Mouse (Mus musculus): ENCODE results near the gene Gm49387. TPM values are rescaled to one million over a fixed set of nuclear protein-coding genes. Genes with fewer than 3 reads are reported as not detected.

Gm49387 gene
- polyA plus RNA-seq, 1 experiment from 2014 or later = not detected

- H3K4me1 ChIP-seq (ENCODE audit: control insufficient read depth, insufficient read depth, low read length) = no peaks in the 10 kb centered on the region
- 85% methylated on average over 9 of the region's 9 CpGs for WGBS
- no peak overlapping the region for H3K4me3 ChIP-seq (replicated peaks; ENCODE audit: low read depth, low read length)
- H3K27me3 ChIP-seq (ENCODE audit: control insufficient read depth, insufficient read depth, low read length) = no peaks in the 10 kb centered on the region
- no peaks in the 10 kb centered on the region for H3K36me3 ChIP-seq (ENCODE audit: control insufficient read depth, insufficient read depth, low read length)
- H3K27ac ChIP-seq (replicated peaks; ENCODE audit: low read depth, low read length) = no peak overlapping the region
- ATAC-seq (ENCODE audit: low FRiP score, low TSS enrichment) (no peak), DNase-seq (no peak)
- no peak overlapping the region for H3K9ac ChIP-seq (replicated peaks; ENCODE audit: low read length)
- H3K4me2 ChIP-seq (ENCODE audit: low read length) = no peak overlapping the region
- H3K9me3 ChIP-seq (ENCODE audit: control insufficient read depth, low read length) = no peaks in the 10 kb centered on the region
Measured at GRCm38 (mm10) chr14:31565478-31566212, 75.0 kb downstream of the Gm49387 start.

GRCm38 (mm10) chr14:31564452-31565179 lies 76.1 kb downstream of the Gm49387 start:
- no peaks in the 10 kb centered on the region for H3K27me3 ChIP-seq (ENCODE audit: control insufficient read depth, insufficient read depth, low read length)
- no peaks in the 10 kb centered on the region for H3K4me1 ChIP-seq (ENCODE audit: control insufficient read depth, insufficient read depth, low read length)
- H3K36me3 ChIP-seq (ENCODE audit: control insufficient read depth, insufficient read depth, low read length) = no peaks in the 10 kb centered on the region
- no peak for DNase-seq
- H3K4me2 ChIP-seq (ENCODE audit: low read length) = no peak overlapping the region
- 39% methylated on average over 6 of the region's 6 CpGs for WGBS
- H3K9me3 ChIP-seq (ENCODE audit: control insufficient read depth, low read length) = no peaks in the 10 kb centered on the region
- H3K4me3 ChIP-seq (replicated peaks; ENCODE audit: low read depth, low read length) = no peak overlapping the region
- no peak overlapping the region for H3K9ac ChIP-seq (replicated peaks; ENCODE audit: low read length)
- no peak overlapping the region for H3K27ac ChIP-seq (replicated peaks; ENCODE audit: low read depth, low read length)
- ATAC-seq (ENCODE audit: low FRiP score, low TSS enrichment) = no peak

- DNase-seq = peak; percentile 12
- Histone ChIP-seq H3K4me2 (ENCODE audit: low read length) (no peak overlapping the region), H3K27me3 (ENCODE audit: control insufficient read depth, insufficient read depth, low read length) (no peaks in the 10 kb centered on the region), H3K36me3 (ENCODE audit: control insufficient read depth, insufficient read depth, low read length) (no peaks in the 10 kb centered on the region), H3K4me1 (ENCODE audit: control insufficient read depth, insufficient read depth, low read length) (no peaks in the 10 kb centered on the region), H3K9ac (replicated peaks; ENCODE audit: low read length) (no peak overlapping the region), H3K9me3 (ENCODE audit: control insufficient read depth, low read length) (no peaks in the 10 kb centered on the region), H3K4me3 (replicated peaks; ENCODE audit: low read depth, low read length) (no peak overlapping the region), H3K27ac (replicated peaks; ENCODE audit: low read depth, low read length) (no peak overlapping the region)
- no peak for ATAC-seq (ENCODE audit: low FRiP score, low TSS enrichment)
- 74% methylated on average over 5 of the region's 5 CpGs for WGBS
Measured at GRCm38 (mm10) chr14:31560886-31561285, 79.8 kb downstream of the Gm49387 start.

GRCm38 (mm10) chr14:31559216-31559615 lies 81.5 kb downstream of the Gm49387 start:
- no peaks in the 10 kb centered on the region for H3K36me3 ChIP-seq (ENCODE audit: control insufficient read depth, insufficient read depth, low read length)
- DNase-seq (no peak), ATAC-seq (ENCODE audit: low FRiP score, low TSS enrichment) (no peak)
- no peaks in the 10 kb centered on the region for H3K9me3 ChIP-seq (ENCODE audit: control insufficient read depth, low read length)
- H3K27ac ChIP-seq (replicated peaks; ENCODE audit: low read depth, low read length) = no peak overlapping the region
- H3K4me3 ChIP-seq (replicated peaks; ENCODE audit: low read depth, low read length) = no peak overlapping the region
- no peaks in the 10 kb centered on the region for H3K4me1 ChIP-seq (ENCODE audit: control insufficient read depth, insufficient read depth, low read length)
- 60% methylated on average over 5 of the region's 5 CpGs for WGBS
- H3K9ac ChIP-seq (replicated peaks; ENCODE audit: low read length) = no peak overlapping the region
- no peak overlapping the region for H3K4me2 ChIP-seq (ENCODE audit: low read length)
- H3K27me3 ChIP-seq (ENCODE audit: control insufficient read depth, insufficient read depth, low read length) = no peaks in the 10 kb centered on the region

GRCm38 (mm10) chr14:31557784-31558183 lies 82.9 kb downstream of the Gm49387 start:
- no peak overlapping the region for H3K4me2 ChIP-seq (ENCODE audit: low read length)
- H3K27me3 ChIP-seq (ENCODE audit: control insufficient read depth, insufficient read depth, low read length) = no peaks in the 10 kb centered on the region
- no peak for ATAC-seq (ENCODE audit: low FRiP score, low TSS enrichment)
- no peaks in the 10 kb centered on the region for H3K9me3 ChIP-seq (ENCODE audit: control insufficient read depth, low read length)
- H3K27ac ChIP-seq (replicated peaks; ENCODE audit: low read depth, low read length) = no peak overlapping the region
- WGBS = 81% methylated on average over 9 of the region's 9 CpGs
- DNase-seq = no peak
- H3K36me3 ChIP-seq (ENCODE audit: control insufficient read depth, insufficient read depth, low read length) = no peaks in the 10 kb centered on the region
- H3K9ac ChIP-seq (replicated peaks; ENCODE audit: low read length) = no peak overlapping the region
- H3K4me1 ChIP-seq (ENCODE audit: control insufficient read depth, insufficient read depth, low read length) = no peaks in the 10 kb centered on the region
- H3K4me3 ChIP-seq (replicated peaks; ENCODE audit: low read depth, low read length) = no peak overlapping the region

- Histone ChIP-seq H3K9ac (replicated peaks; ENCODE audit: low read length) (no peak overlapping the region), H3K27me3 (ENCODE audit: control insufficient read depth, insufficient read depth, low read length) (no peaks in the 10 kb centered on the region), H3K4me1 (ENCODE audit: control insufficient read depth, insufficient read depth, low read length) (no peaks in the 10 kb centered on the region), H3K36me3 (ENCODE audit: control insufficient read depth, insufficient read depth, low read length) (no peaks in the 10 kb centered on the region), H3K9me3 (ENCODE audit: control insufficient read depth, low read length) (no peaks in the 10 kb centered on the region), H3K4me3 (replicated peaks; ENCODE audit: low read depth, low read length) (no peak overlapping the region), H3K27ac (replicated peaks; ENCODE audit: low read depth, low read length) (no peak overlapping the region), H3K4me2 (ENCODE audit: low read length) (no peak overlapping the region)
- DNase-seq (no peak), ATAC-seq (ENCODE audit: low FRiP score, low TSS enrichment) (no peak)
- 85% methylated on average over 8 of the region's 8 CpGs for whole genome bisulfite sequencing
Measured at GRCm38 (mm10) chr14:31557273-31557672, 83.4 kb downstream of the Gm49387 start.

- Histone ChIP-seq H3K27me3 (ENCODE audit: control insufficient read depth, insufficient read depth, low read length) (no peaks in the 10 kb centered on the region), H3K27ac (replicated peaks; ENCODE audit: low read depth, low read length) (no peak overlapping the region), H3K9ac (replicated peaks; ENCODE audit: low read length) (no peak overlapping the region), H3K4me2 (ENCODE audit: low read length) (no peak overlapping the region), H3K9me3 (ENCODE audit: control insufficient read depth, low read length) (no peaks in the 10 kb centered on the region), H3K36me3 (ENCODE audit: control insufficient read depth, insufficient read depth, low read length) (no peaks in the 10 kb centered on the region), H3K4me1 (ENCODE audit: control insufficient read depth, insufficient read depth, low read length) (no peaks in the 10 kb centered on the region), H3K4me3 (replicated peaks; ENCODE audit: low read depth, low read length) (no peak overlapping the region)
- DNase-seq (no peak), ATAC-seq (ENCODE audit: low FRiP score, low TSS enrichment) (no peak)
- WGBS = 78% methylated on average over 9 of the region's 9 CpGs
Measured at GRCm38 (mm10) chr14:31556526-31557260, 84.0 kb downstream of the Gm49387 start.

- Histone ChIP-seq H3K4me2 (ENCODE audit: low read length) (no peak overlapping the region), H3K36me3 (ENCODE audit: control insufficient read depth, insufficient read depth, low read length) (no peaks in the 10 kb centered on the region), H3K9ac (replicated peaks; ENCODE audit: low read length) (no peak overlapping the region), H3K4me1 (ENCODE audit: control insufficient read depth, insufficient read depth, low read length) (no peaks in the 10 kb centered on the region), H3K9me3 (ENCODE audit: control insufficient read depth, low read length) (no peaks in the 10 kb centered on the region), H3K27ac (replicated peaks; ENCODE audit: low read depth, low read length) (no peak overlapping the region), H3K27me3 (ENCODE audit: control insufficient read depth, insufficient read depth, low read length) (no peaks in the 10 kb centered on the region), H3K4me3 (replicated peaks; ENCODE audit: low read depth, low read length) (no peak overlapping the region)
- 85% methylated on average over 14 of the region's 14 CpGs for WGBS
- no peak for DNase-seq
- ATAC-seq (ENCODE audit: low FRiP score, low TSS enrichment) = no peak
Measured at GRCm38 (mm10) chr14:31555963-31556434, 84.7 kb downstream of the Gm49387 start.
